Mouse (Mus musculus) gastrocnemius, postnatal 14 days (tissue): ENCODE measurements at regions not wholly inside any gene's neighbourhood (a gene's known extent, or its start where the extent isn't known, plus 50 kb on each side); places are given as distances from the start of the nearest gene placed in this dataset.
"Not testable (repeated sequence)": the region's sequence is repeated elsewhere in the genome, so short reads cannot be mapped to it uniquely, and the experiment has no call there.

Experiments used
- DNase-seq: peaks from one replicate; pipeline ENCODE4 v3.0.0; 2021; ENCODE audit warnings: mixed read lengths
- intact Hi-C: fragments of 180-260 bp; cut with DNase I; formaldehyde crosslinking; loops from one replicate; pipeline ENCODE4 v1.15.1; 2025; ENCODE audit warnings: low total_unique reads

DNA sequence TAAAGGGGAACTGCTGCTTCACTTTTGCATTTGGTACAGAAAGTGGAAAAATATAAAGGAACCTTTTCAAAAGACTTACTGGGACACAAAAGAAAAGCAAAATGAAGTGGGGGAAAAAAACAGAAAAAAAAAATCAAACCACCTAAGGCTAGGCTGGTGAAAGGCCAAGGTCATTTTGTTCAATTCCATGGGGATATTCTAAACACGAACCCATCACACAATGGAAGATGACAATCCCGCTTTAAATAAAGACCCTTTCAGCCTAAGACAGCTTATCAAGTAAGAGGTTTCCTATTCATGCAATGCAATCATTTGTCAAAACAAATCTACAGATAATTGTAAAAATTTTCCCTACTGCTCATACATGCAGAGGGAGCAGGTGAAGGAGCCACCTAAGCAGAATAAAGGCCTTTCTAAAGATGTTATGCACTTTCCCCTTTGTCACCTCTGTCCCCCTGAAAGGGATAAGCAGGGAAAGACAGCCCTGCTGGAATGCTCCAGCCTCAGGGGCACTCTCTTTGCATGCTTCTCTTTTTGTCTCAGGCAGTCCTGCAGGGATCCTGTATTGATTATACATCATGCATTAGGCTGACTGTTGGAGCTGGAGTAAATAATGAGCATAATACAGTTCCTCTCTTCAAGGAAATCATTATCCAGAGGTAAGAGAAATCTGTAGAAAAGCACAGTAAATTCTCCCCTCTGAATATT, 367.8 kb downstream of the 1190002N15Rik start:
- intact Hi-C loops = no loop called here
- no peak for DNase-seq

DNA sequence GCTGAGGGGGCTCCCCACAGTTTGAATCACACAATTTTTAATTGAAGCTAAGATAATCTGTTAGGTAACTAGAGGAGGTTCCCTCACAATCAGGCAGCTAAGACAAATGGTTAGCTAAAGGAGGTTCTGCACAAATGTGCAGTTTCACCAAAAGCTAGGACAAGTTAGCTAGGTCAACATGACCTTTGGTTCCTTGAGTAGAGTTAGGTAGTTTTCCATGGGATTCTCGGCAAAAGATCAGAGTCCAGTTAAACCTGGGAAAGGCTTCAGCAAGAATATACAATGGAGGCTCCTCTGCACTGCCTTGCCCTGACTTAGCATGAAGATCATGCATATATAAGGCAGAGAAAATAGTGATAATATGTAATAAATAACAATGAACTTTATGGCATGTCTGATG, 374.2 kb downstream of the 1190002N15Rik start:
- intact Hi-C loops = no loop called here

GRCm38 (mm10) chr9:94155581-94155980, 382.3 kb downstream of the 1190002N15Rik start:
- intact Hi-C loops = no loop called here

More for the DNA sequence above, 374.2 kb downstream of the 1190002N15Rik start:
- no peak for DNase-seq

DNA sequence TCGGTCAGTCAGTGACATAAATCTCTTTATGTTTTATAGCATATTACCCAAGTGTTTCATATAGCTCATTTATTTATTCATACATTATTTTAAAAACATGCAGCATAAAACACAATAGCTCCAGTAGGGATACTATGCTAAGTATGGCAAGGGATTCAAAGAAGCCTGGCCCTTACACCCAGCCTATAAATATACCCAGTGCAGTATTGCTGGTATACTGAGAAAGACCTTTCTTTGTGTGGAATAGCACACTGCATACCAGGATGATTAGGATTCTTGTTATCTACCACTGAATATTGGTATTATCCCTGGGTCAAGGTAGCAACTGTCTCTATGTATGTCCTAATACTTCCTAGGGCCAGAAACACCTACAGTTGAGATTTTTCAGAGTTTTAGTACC, 389.4 kb downstream of the 1190002N15Rik start:
- intact Hi-C loops = no loop called here
- DNase-seq = no peak

More at GRCm38 (mm10) chr9:94155581-94155980, 382.3 kb downstream of the 1190002N15Rik start:
- no peak for DNase-seq

DNA sequence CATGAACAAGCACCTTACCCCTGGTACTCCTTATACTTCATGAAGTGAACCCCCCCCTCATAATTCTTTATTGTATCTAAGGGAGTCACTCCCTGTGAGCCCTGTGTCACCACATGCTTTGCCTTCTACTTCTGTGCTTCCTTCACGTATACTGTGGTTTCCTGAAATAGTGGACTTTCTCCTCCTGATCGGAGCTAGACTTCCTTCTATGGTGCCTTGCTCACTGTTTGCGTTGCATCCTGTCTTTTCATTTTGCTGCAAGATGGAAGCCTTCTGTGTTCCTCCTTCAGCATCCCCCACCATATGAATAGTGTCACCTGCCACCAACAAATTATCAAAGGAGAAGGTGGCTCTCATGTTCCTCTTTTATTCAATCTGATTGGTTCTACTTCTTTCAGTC, 391.1 kb downstream of the 1190002N15Rik start:
- intact Hi-C loops = no loop called here
- no peak for DNase-seq

GRCm38 (mm10) chr9:94136444-94136843, 401.4 kb downstream of the 1190002N15Rik start:
- no peak for DNase-seq
- intact Hi-C loops = no loop called here

- intact Hi-C loops = no loop called here
- no peak for DNase-seq
Measured at GRCm38 (mm10) chr9:94133682-94134081, 404.2 kb downstream of the 1190002N15Rik start.

GRCm38 (mm10) chr9:94131367-94131766, 406.5 kb downstream of the 1190002N15Rik start:
- intact Hi-C loops = no loop called here
- no peak for DNase-seq

- intact Hi-C loops = no loop called here
- DNase-seq = peak; percentile 45
Measured at GRCm38 (mm10) chr9:94116961-94117360, 420.9 kb downstream of the 1190002N15Rik start.

GRCm38 (mm10) chr9:94107701-94108100, 430.2 kb downstream of the 1190002N15Rik start:
- intact Hi-C loops, DNase-seq: not testable (repeated sequence)

GRCm38 (mm10) chr9:94104669-94105068, 433.2 kb downstream of the 1190002N15Rik start:
- no peak for DNase-seq
- intact Hi-C loops = no loop called here

- no peak for DNase-seq
- intact Hi-C loops = no loop called here
Measured at GRCm38 (mm10) chr9:94101958-94102357, 435.9 kb downstream of the 1190002N15Rik start.

GRCm38 (mm10) chr9:94094800-94095199, 443.1 kb downstream of the 1190002N15Rik start:
- intact Hi-C loops = no loop called here
- no peak for DNase-seq

DNA sequence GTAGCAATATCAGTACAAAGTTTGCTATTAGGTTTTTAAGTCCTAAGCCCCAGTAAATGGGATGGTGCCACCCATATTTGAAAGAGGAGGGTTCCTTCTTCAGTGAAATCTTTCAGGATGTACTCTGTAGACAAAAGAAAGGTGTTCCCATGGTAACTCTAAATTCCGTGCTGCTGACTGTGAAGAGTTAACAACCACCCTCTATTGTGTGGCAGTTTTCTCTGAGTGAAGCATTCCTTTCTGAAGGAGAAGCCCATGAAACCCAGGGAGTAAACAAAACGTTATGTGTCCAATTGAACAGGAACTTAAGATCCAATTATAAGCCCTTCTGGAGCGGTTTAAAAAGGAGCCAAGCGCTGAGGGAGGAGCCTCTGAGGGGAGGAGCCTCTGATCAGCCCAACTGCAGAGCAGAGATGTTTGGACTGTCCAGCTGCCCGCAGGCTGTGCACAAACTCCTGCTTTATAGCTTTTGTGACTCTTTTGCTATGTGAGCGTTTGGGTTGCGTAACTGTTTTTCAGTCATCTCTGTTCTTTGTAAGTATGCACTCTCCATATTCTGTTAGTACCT, 446.1 kb downstream of the 1190002N15Rik start:
- intact Hi-C loops = no loop called here
- no peak for DNase-seq

DNA sequence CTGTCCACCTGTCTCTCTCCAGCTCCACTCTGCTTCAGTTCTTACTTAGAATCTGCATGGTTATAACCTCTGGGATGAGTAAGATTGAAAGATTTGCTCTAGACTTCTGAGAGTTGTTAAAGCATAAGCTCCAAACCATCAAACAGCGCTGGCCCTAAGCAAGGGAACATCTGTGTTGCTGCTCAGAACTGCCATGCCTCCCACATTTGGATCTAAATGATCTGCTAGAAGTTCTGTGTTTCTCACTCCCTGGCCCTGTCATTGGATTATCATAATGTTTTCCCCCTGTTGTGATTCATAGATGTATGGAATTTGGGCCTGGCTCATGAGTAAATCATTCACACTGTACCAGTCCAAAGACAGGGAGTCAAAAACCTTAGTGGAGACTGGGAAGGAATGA, 448.1 kb downstream of the 1190002N15Rik start:
- intact Hi-C loops = no loop called here
- no peak for DNase-seq

DNA sequence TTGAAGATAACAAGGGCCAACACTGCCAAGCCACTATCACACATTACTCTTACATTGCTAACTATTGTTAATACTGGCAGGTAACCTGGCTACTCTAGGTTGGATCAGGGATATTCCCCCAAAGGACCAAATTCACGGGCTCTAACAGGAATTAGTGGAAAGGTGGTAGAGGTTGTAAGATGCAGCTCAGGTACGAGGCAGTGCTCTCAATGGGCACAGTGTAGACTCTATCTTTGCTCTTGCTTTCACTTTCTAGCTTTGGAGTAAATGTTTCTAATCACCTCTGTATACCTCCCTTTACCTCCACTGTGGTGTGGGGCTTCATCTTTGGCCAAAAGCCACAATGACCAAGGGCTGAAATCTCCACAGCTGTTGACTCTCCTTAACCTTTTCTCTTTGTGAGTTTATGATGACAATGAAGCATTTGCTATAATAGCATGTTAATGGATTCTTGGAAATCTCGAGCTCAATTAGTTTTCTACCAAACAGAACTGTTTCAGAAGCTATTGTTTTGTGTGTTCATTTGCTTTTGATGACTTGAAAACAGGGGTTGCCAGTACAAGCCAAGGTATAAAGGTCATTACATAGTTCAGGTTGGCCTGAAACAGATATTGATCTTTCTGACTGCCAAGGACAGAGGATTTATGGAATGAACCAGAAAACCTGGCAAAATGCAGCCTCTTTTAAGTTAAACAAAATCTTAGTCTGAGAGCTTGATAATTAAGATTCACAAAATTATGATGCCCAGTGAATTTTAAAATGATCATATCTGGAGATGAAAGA, 454.1 kb downstream of the 1190002N15Rik start:
- intact Hi-C loops = no loop called here
- DNase-seq = no peak

- no peak for DNase-seq
- intact Hi-C loops = no loop called here
Measured at GRCm38 (mm10) chr9:94074904-94075303, 463.0 kb downstream of the 1190002N15Rik start.

DNA sequence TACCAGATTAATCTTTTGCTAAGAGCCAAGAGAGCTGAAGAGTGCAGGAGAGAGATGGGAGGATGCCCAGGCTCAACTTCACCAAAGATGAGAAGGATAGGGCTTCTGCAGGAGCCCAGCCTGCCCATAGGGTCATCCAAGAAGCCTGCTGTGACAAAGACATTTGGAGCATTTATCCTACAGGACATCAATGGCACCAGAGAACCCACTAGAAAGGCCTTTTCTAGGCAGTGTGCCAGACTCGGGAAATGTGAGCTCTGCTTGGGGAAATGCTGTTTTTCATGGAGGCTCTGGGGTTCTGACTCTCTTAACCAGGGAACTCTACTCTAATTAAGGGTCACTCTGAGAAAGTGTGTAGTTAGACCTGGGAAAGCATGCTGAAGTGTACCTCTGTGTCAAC, 470.8 kb downstream of the 1190002N15Rik start:
- no peak for DNase-seq

DNA sequence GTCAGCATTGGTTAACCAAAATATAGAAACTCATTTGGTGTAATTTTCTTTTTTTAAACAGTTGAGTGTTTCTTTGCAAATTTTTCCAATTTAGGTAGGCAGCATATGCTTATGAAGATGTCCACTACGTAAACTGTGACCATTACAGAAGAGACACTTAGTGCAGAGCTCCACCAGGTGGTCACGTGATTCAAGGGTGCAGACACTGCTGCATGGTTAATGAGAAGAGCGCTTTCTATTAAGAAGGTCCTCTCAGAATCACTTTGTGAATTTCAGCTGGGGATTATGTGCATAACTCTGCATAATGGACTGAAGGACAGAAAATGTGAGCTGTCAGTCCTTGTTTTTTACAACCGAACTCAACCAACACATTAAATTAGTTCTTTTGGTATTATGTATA, 484.7 kb downstream of the 1190002N15Rik start:
- intact Hi-C loops = no loop called here
- DNase-seq = no peak

More for the DNA sequence above, 470.8 kb downstream of the 1190002N15Rik start:
- intact Hi-C loops = no loop called here

- intact Hi-C loops = no loop called here
- no peak for DNase-seq
Measured at GRCm38 (mm10) chr9:94047845-94048244, 490.0 kb downstream of the 1190002N15Rik start.
